Mouse (Mus musculus): ENCODE data around the gene Daxx. TPM values are rescaled to one million over a fixed set of nuclear protein-coding genes. Genes with fewer than 3 reads are reported as not detected.

Daxx gene
- polyA plus RNA-seq, 1 experiment from 2014 or later = 61.5 TPM

DNA sequence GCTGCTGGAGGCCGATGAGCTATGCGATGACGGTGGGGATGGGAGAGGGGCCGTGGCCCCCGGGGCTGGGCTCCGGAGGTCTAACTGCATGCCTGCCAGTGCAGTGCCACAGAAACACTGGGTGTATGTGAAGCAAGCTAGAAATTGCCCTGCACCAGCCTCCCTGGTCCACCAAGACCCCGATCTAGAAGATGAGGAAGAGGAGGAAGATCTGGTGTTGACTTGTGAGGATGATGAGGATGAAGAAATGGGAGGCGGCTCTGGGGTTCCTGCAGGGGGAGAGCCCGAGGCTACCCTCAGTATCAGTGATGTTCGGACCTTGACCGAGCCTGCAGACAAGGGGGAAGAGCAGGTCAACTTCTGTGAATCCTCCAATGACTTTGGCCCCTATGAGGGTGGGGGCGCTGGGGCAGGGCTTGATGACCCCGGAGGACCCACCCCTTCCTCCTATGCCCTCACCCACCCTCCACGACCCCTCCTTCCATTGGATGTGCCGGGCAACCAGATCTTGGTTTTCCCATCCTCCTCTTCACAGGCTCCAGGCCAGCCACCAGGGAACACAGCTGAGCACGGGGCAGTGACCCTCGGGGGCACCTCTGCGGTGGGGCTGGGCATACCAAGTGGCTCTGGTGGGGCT is 8.6 kb downstream of the Daxx start:
- no peak overlapping the region for H3K9ac ChIP-seq (replicated peaks; ENCODE audit: low read depth, low read length)
- H3K9me3 ChIP-seq (ENCODE audit: control insufficient read depth, low read length) = no peaks in the 10 kb centered on the region
- H3K27me3 ChIP-seq (replicated peaks; ENCODE audit: control insufficient read depth, insufficient read depth, low read length) = no peaks in the 10 kb centered on the region
- H3K27ac ChIP-seq (ENCODE audit: low read length) = no peak overlapping the region
- no peak overlapping the region for H3K4me3 ChIP-seq (replicated peaks; ENCODE audit: low read length)
- H3K4me2 ChIP-seq (ENCODE audit: low read length) = no peak overlapping the region
- 89% methylated on average over 18 of the region's 18 CpGs for WGBS
- no peak for ATAC-seq
- H3K4me1 ChIP-seq (replicated peaks; ENCODE audit: control insufficient read depth, insufficient read depth, low read length) = peaks cover 44% of the 10 kb centered on the region
- H3K36me3 ChIP-seq (ENCODE audit: control insufficient read depth, insufficient read depth) = peaks cover 10% of the 10 kb centered on the region; the same call in 1 of the 2 replicates

GRCm38 (mm10) chr17:33918293-33919203 is 9.3 kb downstream of the Daxx start:
- no peaks in the 10 kb centered on the region for H3K27me3 ChIP-seq (replicated peaks; ENCODE audit: control insufficient read depth, insufficient read depth, low read length)
- peaks cover 6% of the 10 kb centered on the region; the same call in 1 of the 2 replicates for H3K36me3 ChIP-seq (ENCODE audit: control insufficient read depth, insufficient read depth)
- no peaks in the 10 kb centered on the region for H3K9me3 ChIP-seq (ENCODE audit: control insufficient read depth, low read length)
- H3K27ac ChIP-seq (ENCODE audit: low read length) = no peak overlapping the region
- peak overlapping the region; percentile 80 for H3K4me2 ChIP-seq (ENCODE audit: low read length)
- no peak for ATAC-seq
- H3K9ac ChIP-seq (replicated peaks; ENCODE audit: low read depth, low read length) = no peak overlapping the region
- no peak overlapping the region for H3K4me3 ChIP-seq (replicated peaks; ENCODE audit: low read length)
- H3K4me1 ChIP-seq (replicated peaks; ENCODE audit: control insufficient read depth, insufficient read depth, low read length) = peaks cover 44% of the 10 kb centered on the region
- 61% methylated on average over 37 of the region's 37 CpGs for WGBS

GRCm38 (mm10) chr17:33919351-33920281 is 10.4 kb downstream of the Daxx start:
- ATAC-seq = no peak
- whole genome bisulfite sequencing = under 1% methylated on average over 52 of the region's 52 CpGs

GRCm38 (mm10) chr17:33920282-33921097 is 11.3 kb downstream of the Daxx start:
- WGBS = under 1% methylated on average over 36 of the region's 36 CpGs
- H3K4me2 ChIP-seq (ENCODE audit: low read length) = peak overlapping the region; percentile 80
- H3K27ac ChIP-seq (ENCODE audit: low read length) = peak overlapping the region; percentile 23; the same call in 1 of the 2 replicates
- no peaks in the 10 kb centered on the region for H3K36me3 ChIP-seq (ENCODE audit: control insufficient read depth, insufficient read depth)
- H3K9me3 ChIP-seq (ENCODE audit: control insufficient read depth, low read length) = no peaks in the 10 kb centered on the region
- ATAC-seq = no peak; the same call in 1 of the 2 replicates
- H3K4me3 ChIP-seq (replicated peaks; ENCODE audit: low read length) = peak overlapping the region; percentile 47
- H3K4me1 ChIP-seq (replicated peaks; ENCODE audit: control insufficient read depth, insufficient read depth, low read length) = peaks cover 33% of the 10 kb centered on the region
- peak overlapping the region; percentile 68 for H3K9ac ChIP-seq (replicated peaks; ENCODE audit: low read depth, low read length)
- H3K27me3 ChIP-seq (replicated peaks; ENCODE audit: control insufficient read depth, insufficient read depth, low read length) = no peaks in the 10 kb centered on the region

More at GRCm38 (mm10) chr17:33919351-33920281, 10.4 kb downstream of the Daxx start:
- H3K4me3 ChIP-seq (replicated peaks; ENCODE audit: low read length) = peak overlapping the region; percentile 47
- H3K36me3 ChIP-seq (ENCODE audit: control insufficient read depth, insufficient read depth) = no peaks in the 10 kb centered on the region
- H3K27me3 ChIP-seq (replicated peaks; ENCODE audit: control insufficient read depth, insufficient read depth, low read length) = no peaks in the 10 kb centered on the region
- H3K27ac ChIP-seq (ENCODE audit: low read length) = peak overlapping the region; percentile 23; the same call in 1 of the 2 replicates
- H3K9me3 ChIP-seq (ENCODE audit: control insufficient read depth, low read length) = no peaks in the 10 kb centered on the region
- peak overlapping the region; percentile 80 for H3K4me2 ChIP-seq (ENCODE audit: low read length)
- peak overlapping the region; percentile 68 for H3K9ac ChIP-seq (replicated peaks; ENCODE audit: low read depth, low read length)
- H3K4me1 ChIP-seq (replicated peaks; ENCODE audit: control insufficient read depth, insufficient read depth, low read length) = peaks cover 41% of the 10 kb centered on the region

- no peaks in the 10 kb centered on the region for H3K36me3 ChIP-seq (ENCODE audit: control insufficient read depth, insufficient read depth)
- H3K27ac ChIP-seq (ENCODE audit: low read length) = no peak overlapping the region
- H3K27me3 ChIP-seq (replicated peaks; ENCODE audit: control insufficient read depth, insufficient read depth, low read length) = no peaks in the 10 kb centered on the region
- no peak for ATAC-seq
- peaks cover 32% of the 10 kb centered on the region for H3K4me1 ChIP-seq (replicated peaks; ENCODE audit: control insufficient read depth, insufficient read depth, low read length)
- H3K9me3 ChIP-seq (ENCODE audit: control insufficient read depth, low read length) = no peaks in the 10 kb centered on the region
- H3K4me2 ChIP-seq (ENCODE audit: low read length) = no peak overlapping the region
- H3K9ac ChIP-seq (replicated peaks; ENCODE audit: low read depth, low read length) = no peak overlapping the region
- H3K4me3 ChIP-seq (replicated peaks; ENCODE audit: low read length) = no peak overlapping the region
- WGBS = 88% methylated on average over 7 of the region's 7 CpGs
Measured at GRCm38 (mm10) chr17:33921361-33921760, 12.1 kb downstream of the Daxx start.

GRCm38 (mm10) chr17:33924577-33925283 is 15.5 kb downstream of the Daxx start:
- Histone ChIP-seq H3K27ac (ENCODE audit: low read length) (no peak overlapping the region), H3K4me3 (replicated peaks; ENCODE audit: low read length) (no peak overlapping the region), H3K4me2 (ENCODE audit: low read length) (no peak overlapping the region), H3K9ac (replicated peaks; ENCODE audit: low read depth, low read length) (no peak overlapping the region), H3K36me3 (ENCODE audit: control insufficient read depth, insufficient read depth) (0 out of 2 replicates have a peak, but pooled peaks cover 2% of the 10 kb centered on the region), H3K4me1 (replicated peaks; ENCODE audit: control insufficient read depth, insufficient read depth, low read length) (peaks cover 20% of the 10 kb centered on the region), H3K27me3 (replicated peaks; ENCODE audit: control insufficient read depth, insufficient read depth, low read length) (no peaks in the 10 kb centered on the region), H3K9me3 (ENCODE audit: control insufficient read depth, low read length) (no peaks in the 10 kb centered on the region)
- ATAC-seq = no peak
- WGBS = 85% methylated on average over 10 of the region's 10 CpGs

- ATAC-seq = no peak
- 84% methylated on average over 21 of the region's 21 CpGs for WGBS
- no peak overlapping the region for H3K4me2 ChIP-seq (ENCODE audit: low read length)
Measured at GRCm38 (mm10) chr17:33925406-33926116, 16.3 kb downstream of the Daxx start.

More at GRCm38 (mm10) chr17:33925406-33926116, 16.3 kb downstream of the Daxx start:
- H3K4me1 ChIP-seq (replicated peaks; ENCODE audit: control insufficient read depth, insufficient read depth, low read length) = peaks cover 12% of the 10 kb centered on the region
- no peaks in the 10 kb centered on the region for H3K27me3 ChIP-seq (replicated peaks; ENCODE audit: control insufficient read depth, insufficient read depth, low read length)
- H3K27ac ChIP-seq (ENCODE audit: low read length) = no peak overlapping the region
- H3K9ac ChIP-seq (replicated peaks; ENCODE audit: low read depth, low read length) = no peak overlapping the region
- H3K36me3 ChIP-seq (ENCODE audit: control insufficient read depth, insufficient read depth) = 0 out of 2 replicates have a peak, but pooled peaks cover 2% of the 10 kb centered on the region
- no peaks in the 10 kb centered on the region for H3K9me3 ChIP-seq (ENCODE audit: control insufficient read depth, low read length)
- no peak overlapping the region for H3K4me3 ChIP-seq (replicated peaks; ENCODE audit: low read length)

Data from forebrain, embryonic 16.5 days (tissue).